Mouse (Mus musculus): ENCODE data around the gene Gm20777. TPM values are rescaled to one million over a fixed set of nuclear protein-coding genes. Genes with fewer than 3 reads are reported as not detected.
A peak's percentile ranks its signal among the peaks of the same experiment; 100 is the strongest.
"Not testable (repeated sequence)": the region's sequence is repeated elsewhere in the genome, so short reads cannot be mapped to it uniquely, and the experiment has no call there.

The Gm20777 gene
- not detected for total RNA-seq (2021)
- long read RNA-seq, experiment 1 = 0 reads
- long read RNA-seq, experiment 2 = 0 reads

GRCm38 (mm10) chrY:10752350-10752749, at the start of gene Gm20777:
Gene Gm20777, minus strand, starts transcription at chrY:10752450.
- not testable (repeated sequence) for DNase-seq (ENCODE audit: low spot score in 2 of 2)

GRCm38 (mm10) chrY:10709551-10709950, 42.7 kb downstream of the Gm20777 start:
- DNase-seq (ENCODE audit: low spot score in 2 of 2) = peak; percentile 15 to 19

GRCm38 (mm10) chrY:10708761-10709160, 43.5 kb downstream of the Gm20777 start:
- DNase-seq (ENCODE audit: low spot score in 2 of 2) = not testable (repeated sequence)

GRCm38 (mm10) chrY:10708226-10708625, 44.0 kb downstream of the Gm20777 start:
- DNase-seq (ENCODE audit: low spot score in 2 of 2) = peak in 1 of 2 experiments; percentile 16

- not testable (repeated sequence) for DNase-seq (ENCODE audit: low spot score in 2 of 2)
These were observed 45.6 kb downstream of the Gm20777 start for GRCm38 (mm10) chrY:10706686-10707085.

Other genes with a start within 250 kb of the Gm20777 start
- gene Gm20737, start 216.4 kb downstream of the Gm20777 start, total RNA-seq (2021) = not detected
- gene Gm21775, start 199.0 kb downstream of the Gm20777 start, total RNA-seq (2021) = not detected
- not detected for gene Gm21900, start 136.1 kb downstream of the Gm20777 start, total RNA-seq (2021)